Mouse (Mus musculus) heart, embryonic 12.5 days (tissue): ENCODE measurements around the gene B430306N03Rik. TPM values are rescaled to one million over a fixed set of nuclear protein-coding genes. Genes with fewer than 3 reads are reported as not detected.
"Not testable (repeated sequence)": the region's sequence is repeated elsewhere in the genome, so short reads cannot be mapped to it uniquely, and the experiment has no call there.

Experiments used
- ATAC-seq: fragments of 200-750 bp; cut with Nextera tagmentation; 2 replicates; pipeline ENCODE4 v1.8.0; 2017; ENCODE audit warnings: moderate TSS enrichment, moderate library complexity; ENCODE audit not compliant: insufficient number of reproducible peaks, low FRiP score
- H3K27ac ChIP-seq: fragments of 300-500 bp; sonication (generic); 2 replicates; pipeline ENCODE4 v1.5.1; 2016; ENCODE audit warnings: mild to moderate bottlenecking, moderate library complexity; ENCODE audit not compliant: poor library complexity, severe bottlenecking
- H3K27me3 ChIP-seq: fragments of 300-500 bp; sonication (generic); replicated peaks from 2 replicates; pipeline ENCODE4 v1.6.1; 2016; ENCODE audit warnings: mild to moderate bottlenecking, moderate library complexity
- H3K36me3 ChIP-seq: fragments of 300-500 bp; sonication (generic); 2 replicates; pipeline ENCODE4 v1.6.1; 2016; ENCODE audit warnings: mild to moderate bottlenecking, moderate library complexity
- H3K4me1 ChIP-seq: fragments of 300-500 bp; sonication (generic); replicated peaks from 2 replicates; pipeline ENCODE4 v1.6.1; 2016; ENCODE audit warnings: mild to moderate bottlenecking
- H3K4me2 ChIP-seq: fragments of 300-500 bp; sonication (generic); 2 replicates; pipeline ENCODE4 v1.6.1; 2016; ENCODE audit warnings: mild to moderate bottlenecking, moderate library complexity
- H3K4me3 ChIP-seq: fragments of 300-500 bp; sonication (generic); 2 replicates; pipeline ENCODE4 v1.5.1; 2016; ENCODE audit warnings: mild to moderate bottlenecking
- H3K9ac ChIP-seq: fragments of 300-500 bp; sonication (generic); 2 replicates; pipeline ENCODE4 v1.6.1; 2016; ENCODE audit warnings: mild to moderate bottlenecking, moderate library complexity
- H3K9me3 ChIP-seq: fragments of 300-500 bp; sonication (generic); replicated peaks from 2 replicates; pipeline ENCODE4 v1.6.1; 2016; ENCODE audit warnings: mild to moderate bottlenecking, moderate library complexity
- WGBS: fragments of 180-500 bp; shearing (Covaris S2); methylation state at CpG from one replicate; pipeline ENCODE4 v1.1.7; 2016; 5-methylcytosine and 5-hydroxymethylcytosine counted together
- polyA plus RNA-seq: library from polyadenylated mRNA; unstranded; fragments of >200 nt; fragmentation: Nextera tagmentation; extraction: Ambion mirVana; gene quantifications from 2 replicates; pipeline ENCODE4 v1.2.1, GENCODE M21; 2016

B430306N03Rik gene
- 0.13 and 0.15 TPM in 2 replicates for polyA plus RNA-seq

DNA sequence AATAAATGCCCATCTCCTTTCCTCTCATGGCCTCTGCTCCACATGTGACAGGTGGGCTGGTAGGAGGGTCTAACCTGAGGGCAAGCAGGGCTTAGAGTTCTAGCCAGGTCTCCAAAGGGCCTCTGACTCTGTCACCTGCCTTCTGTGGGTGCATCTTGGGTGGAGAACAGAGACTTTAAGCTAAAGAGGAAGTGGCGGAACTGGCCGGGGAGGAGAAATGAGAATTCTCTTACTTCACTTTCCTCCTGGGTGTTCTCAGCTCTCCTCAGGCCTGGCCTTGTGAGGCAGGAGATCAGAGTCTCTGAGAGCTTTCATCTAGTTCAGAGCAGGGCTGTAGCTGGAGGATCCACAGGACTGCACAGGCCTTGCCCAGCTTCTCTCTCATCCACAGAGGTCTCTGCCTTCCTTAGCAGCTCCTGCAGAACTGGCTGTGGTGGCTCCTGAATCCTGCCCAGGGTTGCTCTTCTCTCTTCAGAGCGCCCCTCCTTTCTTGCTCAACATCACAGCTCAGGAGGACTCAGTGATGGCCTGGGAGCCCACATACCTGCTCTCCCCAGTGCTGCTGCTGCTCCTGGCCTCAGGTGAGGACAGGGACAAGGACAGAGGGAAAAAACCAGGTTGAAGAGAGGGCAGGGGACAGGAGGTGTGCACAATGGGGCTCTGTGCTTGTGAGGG lies at the start of gene B430306N03Rik:
B430306N03Rik (plus strand) TSS at position 237 of the 675 bp plus-strand sequence.
- WGBS = 75% methylated on average over 3 of the region's 3 CpGs
- H3K4me3 ChIP-seq, ATAC-seq, H3K36me3 ChIP-seq, H3K4me1 ChIP-seq, H3K4me2 ChIP-seq, H3K27ac ChIP-seq, H3K9me3 ChIP-seq, H3K27me3 ChIP-seq, H3K9ac ChIP-seq: not testable (repeated sequence)

DNA sequence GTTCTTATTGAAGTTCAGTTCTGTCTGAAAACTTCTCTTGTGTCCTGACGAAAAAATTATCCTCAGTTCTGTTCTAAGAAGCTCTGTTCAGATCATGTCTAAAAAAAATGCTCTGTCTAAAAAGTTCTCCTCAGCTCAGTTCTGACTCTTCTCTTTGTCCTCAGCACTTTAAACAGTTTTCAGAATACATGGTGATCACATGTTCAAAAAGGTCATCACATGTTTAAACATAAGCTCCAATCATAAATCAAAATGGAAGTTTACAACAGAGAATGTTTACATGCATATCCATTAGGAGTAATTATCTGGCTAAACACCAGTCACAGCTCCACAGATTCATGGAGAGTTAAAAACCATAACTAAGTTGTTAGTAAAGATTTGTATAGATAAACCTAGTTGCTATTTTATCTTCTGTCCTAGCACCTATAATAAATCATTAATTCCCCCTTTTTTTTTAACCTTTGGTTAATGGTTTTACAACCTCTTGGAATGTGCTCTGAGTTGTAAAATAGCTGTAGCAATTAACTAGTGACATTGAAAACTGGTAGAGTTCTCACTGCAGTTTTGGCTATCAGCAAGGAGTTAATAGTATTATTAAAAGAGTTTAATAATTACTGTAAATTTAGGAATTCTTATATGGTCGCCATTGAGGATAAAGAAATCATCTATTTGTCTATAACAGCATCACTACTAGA lies 49.2 kb upstream of the B430306N03Rik start:
- Histone ChIP-seq H3K4me2 (no peak overlapping the region), H3K4me3 (no peak overlapping the region), H3K36me3 (no peaks in the 10 kb centered on the region), H3K4me1 (no peaks in the 10 kb centered on the region), H3K27ac (no peak overlapping the region), H3K27me3 (no peaks in the 10 kb centered on the region), H3K9me3 (no peaks in the 10 kb centered on the region), H3K9ac (no peak overlapping the region)
- ATAC-seq = no peak
- 52% methylated on average over 2 of the region's 2 CpGs for WGBS

DNA sequence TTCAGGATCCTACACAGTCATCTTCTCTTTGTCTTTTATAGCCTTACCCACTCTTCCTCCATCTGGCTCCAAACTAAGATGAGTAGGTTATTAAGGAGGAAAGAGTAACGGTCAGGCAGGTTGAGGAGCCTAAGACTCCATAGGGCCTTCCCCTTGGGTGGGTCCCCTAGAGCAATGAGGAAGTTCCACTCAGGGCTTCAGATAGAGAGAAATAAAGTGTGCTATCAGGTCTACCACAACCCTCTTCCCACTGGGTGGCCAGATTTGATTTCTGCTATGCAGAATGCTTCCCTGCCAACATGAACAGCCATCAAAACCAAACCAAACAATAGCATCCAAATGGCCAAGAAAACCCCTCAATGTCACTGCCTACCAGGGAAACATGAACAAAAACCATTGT lies 48.4 kb upstream of the B430306N03Rik start:
- Histone ChIP-seq H3K4me3 (no peak overlapping the region), H3K4me2 (no peak overlapping the region), H3K36me3 (no peaks in the 10 kb centered on the region), H3K4me1 (0 out of 2 replicates have a peak, but pooled peaks cover 5% of the 10 kb centered on the region), H3K9me3 (no peaks in the 10 kb centered on the region), H3K27ac (no peak overlapping the region), H3K27me3 (no peaks in the 10 kb centered on the region), H3K9ac (no peak overlapping the region)
- WGBS = 77% methylated on average over 1 of the region's 1 CpGs
- ATAC-seq = no peak

DNA sequence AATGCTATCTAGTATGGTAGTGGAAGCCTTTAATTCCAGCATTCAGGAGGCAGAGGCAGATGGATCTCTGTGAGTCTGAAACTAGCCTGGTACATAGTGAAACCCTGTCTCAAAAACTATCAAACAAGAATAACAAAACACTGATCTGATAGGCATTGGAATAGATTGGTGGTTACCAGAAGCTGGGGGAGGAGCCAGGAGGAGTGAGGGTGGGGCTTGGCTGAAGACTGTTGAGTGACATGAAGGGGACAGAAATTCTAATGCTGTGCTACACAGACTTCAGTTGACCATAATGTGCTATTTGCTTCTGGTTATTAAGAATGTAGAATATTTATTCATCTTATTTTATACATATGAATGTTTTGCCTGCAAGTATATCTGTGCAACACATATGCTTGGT lies 47.7 kb upstream of the B430306N03Rik start:
- Histone ChIP-seq H3K36me3 (no peaks in the 10 kb centered on the region), H3K9me3 (no peaks in the 10 kb centered on the region), H3K27me3 (no peaks in the 10 kb centered on the region), H3K4me1 (0 out of 2 replicates have a peak, but pooled peaks cover 5% of the 10 kb centered on the region), H3K9ac (no peak overlapping the region), H3K4me2 (no peak overlapping the region), H3K27ac (no peak overlapping the region), H3K4me3 (no peak overlapping the region)
- ATAC-seq = no peak

DNA sequence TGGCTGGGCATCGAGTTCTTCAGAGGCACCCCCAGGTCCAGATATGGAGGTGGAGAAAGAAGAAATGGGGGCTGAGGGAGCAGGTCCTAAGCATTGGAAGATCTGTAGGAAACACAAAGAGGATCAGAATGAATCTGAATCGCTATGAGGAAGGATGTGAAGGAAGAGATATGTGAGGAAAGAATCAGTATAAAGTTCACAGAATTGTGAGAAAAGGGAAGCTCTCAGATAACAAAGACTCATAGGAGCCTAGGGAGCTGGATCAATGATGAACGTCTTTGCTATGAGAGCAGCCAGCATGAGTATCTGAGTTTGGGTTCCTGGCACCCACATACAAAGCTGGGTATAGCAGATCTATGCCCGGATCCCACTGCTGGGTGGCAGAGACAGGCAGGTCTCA lies 46.1 kb upstream of the B430306N03Rik start:
- Histone ChIP-seq H3K4me1 (0 out of 2 replicates have a peak, but pooled peaks cover 5% of the 10 kb centered on the region), H3K27me3 (no peaks in the 10 kb centered on the region), H3K9me3 (no peaks in the 10 kb centered on the region), H3K4me3 (no peak overlapping the region), H3K4me2 (no peak overlapping the region), H3K36me3 (no peaks in the 10 kb centered on the region), H3K27ac (no peak overlapping the region), H3K9ac (no peak overlapping the region)
- no peak for ATAC-seq
- 59% methylated on average over 4 of the region's 4 CpGs for WGBS

- Histone ChIP-seq H3K4me2 (peak overlapping the region; percentile 34; the same call in 1 of the 2 replicates), H3K36me3 (no peaks in the 10 kb centered on the region), H3K4me3 (no peak overlapping the region), H3K27ac (peak overlapping the region; percentile 68), H3K4me1 (0 out of 2 replicates have a peak, but pooled peaks cover 5% of the 10 kb centered on the region), H3K9ac (no peak overlapping the region), H3K27me3 (no peaks in the 10 kb centered on the region), H3K9me3 (no peaks in the 10 kb centered on the region)
- ATAC-seq = peak; percentile 89
- 28% methylated on average over 5 of the region's 5 CpGs for WGBS
These were observed 43.8 kb upstream of the B430306N03Rik start for GRCm38 (mm10) chr17:48272158-48272557.

GRCm38 (mm10) chr17:48272598-48272997 lies 43.3 kb upstream of the B430306N03Rik start:
- H3K27ac ChIP-seq = peak overlapping the region; percentile 68
- no peak overlapping the region for H3K9ac ChIP-seq
- no peaks in the 10 kb centered on the region for H3K27me3 ChIP-seq
- WGBS = 76% methylated on average over 4 of the region's 4 CpGs
- no peak overlapping the region for H3K4me3 ChIP-seq
- H3K4me2 ChIP-seq = peak overlapping the region; percentile 34; the same call in 1 of the 2 replicates
- no peaks in the 10 kb centered on the region for H3K36me3 ChIP-seq
- peak; percentile 40 for ATAC-seq
- H3K4me1 ChIP-seq = 0 out of 2 replicates have a peak, but pooled peaks cover 5% of the 10 kb centered on the region
- no peaks in the 10 kb centered on the region for H3K9me3 ChIP-seq

DNA sequence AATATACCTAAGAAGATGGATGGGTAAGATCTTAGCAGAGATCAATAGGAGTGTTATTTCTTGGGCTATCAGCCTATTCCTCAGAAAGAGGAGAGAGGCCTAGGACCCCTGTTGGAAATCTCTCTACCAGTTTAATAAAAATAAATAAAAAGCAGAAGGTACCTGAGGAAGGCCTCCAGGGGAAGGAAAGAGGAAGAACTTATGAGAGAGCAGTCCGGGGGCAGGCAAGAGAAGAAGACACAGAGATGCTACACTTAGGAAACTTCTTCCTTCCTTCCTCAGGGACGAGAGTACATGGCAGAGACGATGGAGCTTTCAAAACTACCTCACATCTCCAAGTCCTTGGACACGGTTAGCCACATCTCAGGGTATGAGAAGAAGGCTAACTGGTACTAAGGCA lies 41.8 kb upstream of the B430306N03Rik start:
- Histone ChIP-seq H3K4me2 (no peak overlapping the region), H3K4me3 (no peak overlapping the region), H3K9me3 (no peaks in the 10 kb centered on the region), H3K27me3 (no peaks in the 10 kb centered on the region), H3K4me1 (0 out of 2 replicates have a peak, but pooled peaks cover 5% of the 10 kb centered on the region), H3K27ac (no peak overlapping the region), H3K36me3 (no peaks in the 10 kb centered on the region), H3K9ac (no peak overlapping the region)
- ATAC-seq = no peak
- 69% methylated on average over 4 of the region's 4 CpGs for WGBS

- Histone ChIP-seq H3K9me3 (no peaks in the 10 kb centered on the region), H3K9ac (no peak overlapping the region), H3K4me3 (no peak overlapping the region), H3K27me3 (no peaks in the 10 kb centered on the region), H3K4me2 (no peak overlapping the region), H3K4me1 (0 out of 2 replicates have a peak, but pooled peaks cover 5% of the 10 kb centered on the region), H3K36me3 (no peaks in the 10 kb centered on the region), H3K27ac (no peak overlapping the region)
- WGBS = 28% methylated on average over 6 of the region's 6 CpGs
- ATAC-seq = no peak
These were observed 41.1 kb upstream of the B430306N03Rik start for GRCm38 (mm10) chr17:48274885-48275284.

DNA sequence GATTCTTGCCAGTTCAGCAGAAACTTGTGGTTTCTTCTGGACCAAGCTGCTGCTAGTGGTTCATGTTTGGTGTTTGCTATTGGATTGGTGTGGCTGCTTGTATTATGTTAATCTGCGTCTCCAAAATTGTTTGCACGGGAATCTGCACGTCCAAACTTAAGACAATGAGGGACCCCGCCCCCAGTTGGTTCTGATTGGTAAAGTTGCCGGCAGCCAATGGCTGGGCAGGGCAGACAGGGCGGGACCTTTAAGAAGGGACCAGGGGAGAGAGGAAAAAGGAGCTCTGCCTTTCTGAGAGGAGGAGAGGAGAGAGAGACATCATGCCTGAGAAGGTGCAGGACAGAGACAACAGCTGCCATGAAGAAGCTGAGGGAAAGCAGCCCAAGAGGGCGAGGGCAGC lies 40.2 kb upstream of the B430306N03Rik start:
- Histone ChIP-seq H3K9me3 (no peaks in the 10 kb centered on the region), H3K4me1 (0 out of 2 replicates have a peak, but pooled peaks cover 5% of the 10 kb centered on the region), H3K36me3 (no peaks in the 10 kb centered on the region), H3K27me3 (no peaks in the 10 kb centered on the region), H3K4me2 (no peak overlapping the region), H3K9ac (no peak overlapping the region), H3K4me3 (no peak overlapping the region), H3K27ac (no peak overlapping the region)
- 49% methylated on average over 7 of the region's 7 CpGs for WGBS
- ATAC-seq = no peak

GRCm38 (mm10) chr17:48278381-48278780 lies 37.6 kb upstream of the B430306N03Rik start:
- H3K4me3 ChIP-seq = no peak overlapping the region
- H3K4me1 ChIP-seq = peaks cover 2% of the 10 kb centered on the region; the same call in 1 of the 2 replicates
- no peak overlapping the region for H3K9ac ChIP-seq
- ATAC-seq = no peak
- no peaks in the 10 kb centered on the region for H3K9me3 ChIP-seq
- no peak overlapping the region for H3K27ac ChIP-seq
- no peak overlapping the region for H3K4me2 ChIP-seq
- H3K36me3 ChIP-seq = no peaks in the 10 kb centered on the region
- no peaks in the 10 kb centered on the region for H3K27me3 ChIP-seq
